Mouse (Mus musculus) brain, embryonic 14.5 days (tissue): ENCODE data around the gene Rhbdl1.

Source experiments
- CTCF ChIP-seq: fragments of 200-500 bp; IDR thresholded peaks from 2 replicates; pipeline ENCODE4 v1.5.1; 2012; ENCODE audit warnings: inconsistent platforms, mild to moderate bottlenecking, moderate library complexity, borderline replicate concordance; ENCODE audit not compliant: insufficient read depth, insufficient read length; ENCODE audit errors: extremely low read depth
- POLR2A ChIP-seq: fragments of 200-500 bp; IDR thresholded peaks from 2 replicates; pipeline ENCODE4 v1.6.1; 2012; ENCODE audit warnings: mild to moderate bottlenecking, inconsistent platforms, borderline replicate concordance; ENCODE audit not compliant: poor library complexity, insufficient read depth, insufficient read length, severe bottlenecking; ENCODE audit errors: extremely low read depth

GRCm38 (mm10) chr17:25796211-25796771 is 40.8 kb downstream of the Rhbdl1 start:
- no peak for TF ChIP-seq CTCF
- TF ChIP-seq POLR2A = no peak
